Mouse (Mus musculus): ENCODE results near the gene Eif4g3. TPM values are rescaled to one million over a fixed set of nuclear protein-coding genes. Genes with fewer than 3 reads are reported as not detected.
"Not testable (repeated sequence)": the region's sequence is repeated elsewhere in the genome, so short reads cannot be mapped to it uniquely, and the experiment has no call there.

Eif4g3 gene
- polyA plus RNA-seq, 1 experiment from 2014 or later, result 41.9 TPM

DNA sequence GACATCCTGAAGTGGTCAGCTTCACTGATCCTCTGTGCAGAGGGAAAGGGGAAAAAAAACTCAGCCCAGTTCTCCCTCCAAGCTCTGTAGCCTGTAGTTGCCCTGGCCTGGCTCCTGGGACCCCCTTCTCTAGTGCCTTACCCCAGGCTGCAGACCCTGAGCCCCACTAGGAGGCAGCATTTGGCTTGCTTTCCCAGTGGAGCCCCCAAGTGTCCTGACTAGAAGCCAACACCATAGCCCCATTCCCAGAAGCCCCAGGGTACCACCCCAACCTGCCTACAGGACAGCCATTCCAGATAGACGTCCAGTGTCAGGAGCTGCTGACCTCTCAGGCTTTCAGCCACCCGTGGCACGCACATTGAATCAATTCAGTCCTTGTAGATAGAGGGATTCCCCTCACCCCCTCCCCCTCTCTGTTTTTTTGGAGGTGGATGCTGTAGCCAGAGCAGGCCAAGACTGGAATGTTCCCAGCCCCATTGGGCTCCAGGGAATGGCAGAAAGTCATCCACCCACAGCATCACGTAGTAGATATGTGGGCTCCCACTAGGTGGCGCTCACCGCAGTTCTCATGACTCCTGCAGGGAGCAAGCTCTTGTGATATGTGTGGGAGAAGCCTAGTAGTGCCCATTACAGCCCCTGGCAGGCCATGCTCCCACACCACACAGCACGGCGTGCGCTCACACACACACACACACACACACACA, 28.8 kb upstream of the Eif4g3 start:
- Histone ChIP-seq H3K4me1 (no peaks in the 10 kb centered on the region), H3K27me3 (replicated peaks; ENCODE audit: low read depth, poor library complexity, severe bottlenecking) (no peaks in the 10 kb centered on the region), H3K9me3 (peaks cover 8% of the 10 kb centered on the region; the same call in 1 of the 2 replicates), H3K4me3 (no peak overlapping the region), H3K27ac (replicated peaks) (no peak overlapping the region), H3K36me3 (replicated peaks) (peaks cover 62% of the 10 kb centered on the region)
- 61% methylated on average over 9 of the region's 9 CpGs for WGBS
- peak; percentile 80 for DNase-seq (ENCODE audit: low spot score)

DNA sequence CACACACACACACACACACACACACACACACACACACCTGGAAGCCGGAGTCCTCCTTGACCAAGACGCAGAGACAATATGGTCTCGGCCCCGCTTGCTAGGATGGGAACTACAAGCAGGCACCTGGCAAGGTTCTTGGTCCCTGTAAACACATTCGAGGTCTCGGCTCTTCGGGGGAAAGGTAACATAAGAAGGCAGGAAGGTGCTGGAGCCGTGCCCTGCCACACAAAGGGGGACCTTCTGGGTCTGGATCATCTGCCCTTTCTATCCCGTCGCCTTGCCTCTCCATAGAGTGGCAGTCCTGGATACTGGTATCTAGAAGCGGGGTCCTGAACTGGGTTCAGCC, 28.3 kb upstream of the Eif4g3 start:
- H3K4me3 ChIP-seq, result no peak overlapping the region
- no peaks in the 10 kb centered on the region for H3K4me1 ChIP-seq
- H3K27ac ChIP-seq (replicated peaks), result no peak overlapping the region
- peaks cover 3% of the 10 kb centered on the region; the same call in 1 of the 2 replicates for H3K9me3 ChIP-seq
- no peaks in the 10 kb centered on the region for H3K27me3 ChIP-seq (replicated peaks; ENCODE audit: low read depth, poor library complexity, severe bottlenecking)
- H3K36me3 ChIP-seq (replicated peaks), result peaks cover 56% of the 10 kb centered on the region
- WGBS, result 92% methylated on average over 11 of the region's 11 CpGs
- no peak for DNase-seq (ENCODE audit: low spot score)

DNA sequence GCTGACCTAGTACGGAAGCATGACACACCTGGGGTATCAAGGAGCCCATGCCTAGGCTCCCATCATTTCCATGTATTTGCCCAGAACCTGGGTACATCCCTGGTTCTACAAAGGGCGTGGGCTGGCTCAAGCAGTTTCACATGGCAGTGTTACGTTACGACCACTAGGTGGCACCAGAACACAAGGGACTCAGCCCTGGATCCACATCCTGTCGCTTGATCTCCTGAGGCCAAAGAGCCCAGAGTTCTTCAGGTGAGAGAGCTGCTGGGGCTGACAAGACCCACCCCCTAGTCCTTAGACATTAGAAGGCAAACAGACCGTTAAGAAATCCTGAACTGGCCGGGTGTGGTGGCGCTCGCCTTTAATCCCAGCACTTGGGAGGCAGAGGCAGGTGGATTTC, 24.6 kb upstream of the Eif4g3 start:
- Histone ChIP-seq H3K27me3 (replicated peaks; ENCODE audit: low read depth, poor library complexity, severe bottlenecking) (no peaks in the 10 kb centered on the region), H3K27ac (replicated peaks) (no peak overlapping the region), H3K4me3 (no peak overlapping the region), H3K4me1 (no peaks in the 10 kb centered on the region), H3K9me3 (no peaks in the 10 kb centered on the region), H3K36me3 (replicated peaks) (peaks cover 20% of the 10 kb centered on the region)
- WGBS, result 11% methylated on average over 9 of the region's 9 CpGs
- peak; percentile 78 for DNase-seq (ENCODE audit: low spot score)

DNA sequence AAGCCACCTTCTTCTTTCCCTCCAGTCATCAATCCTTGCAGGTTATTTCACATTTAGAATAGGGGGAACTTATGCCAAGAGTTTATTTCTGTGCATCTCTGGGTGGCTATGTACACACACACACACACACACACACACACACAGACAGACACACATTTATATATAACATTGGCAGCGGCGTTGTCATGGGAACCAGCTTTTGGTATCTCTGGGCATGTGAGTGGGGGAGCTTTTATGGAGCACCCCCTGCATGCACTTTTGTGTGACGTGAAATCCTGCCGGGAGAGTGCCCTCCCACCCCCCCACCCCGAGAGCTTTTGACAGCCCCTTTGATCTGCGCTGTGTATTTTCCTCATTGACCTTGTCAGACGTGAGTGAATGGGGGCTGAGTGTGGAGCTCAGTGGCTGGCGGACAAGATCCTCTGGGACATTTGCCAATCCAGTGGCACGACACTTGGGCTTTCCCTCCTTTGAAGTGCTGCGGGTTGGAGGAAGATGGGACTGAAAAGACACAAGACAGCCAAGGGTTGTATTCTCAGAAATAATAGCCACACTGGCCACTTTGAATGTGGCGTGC, 22.1 kb upstream of the Eif4g3 start:
- not testable (repeated sequence) for H3K4me3 ChIP-seq; H3K36me3 ChIP-seq (replicated peaks); H3K27me3 ChIP-seq (replicated peaks; ENCODE audit: low read depth, poor library complexity, severe bottlenecking); H3K9me3 ChIP-seq; H3K27ac ChIP-seq (replicated peaks); DNase-seq (ENCODE audit: low spot score); H3K4me1 ChIP-seq
- WGBS, result no CpG with 5 or more reads among the region's 11 CpGs

DNA sequence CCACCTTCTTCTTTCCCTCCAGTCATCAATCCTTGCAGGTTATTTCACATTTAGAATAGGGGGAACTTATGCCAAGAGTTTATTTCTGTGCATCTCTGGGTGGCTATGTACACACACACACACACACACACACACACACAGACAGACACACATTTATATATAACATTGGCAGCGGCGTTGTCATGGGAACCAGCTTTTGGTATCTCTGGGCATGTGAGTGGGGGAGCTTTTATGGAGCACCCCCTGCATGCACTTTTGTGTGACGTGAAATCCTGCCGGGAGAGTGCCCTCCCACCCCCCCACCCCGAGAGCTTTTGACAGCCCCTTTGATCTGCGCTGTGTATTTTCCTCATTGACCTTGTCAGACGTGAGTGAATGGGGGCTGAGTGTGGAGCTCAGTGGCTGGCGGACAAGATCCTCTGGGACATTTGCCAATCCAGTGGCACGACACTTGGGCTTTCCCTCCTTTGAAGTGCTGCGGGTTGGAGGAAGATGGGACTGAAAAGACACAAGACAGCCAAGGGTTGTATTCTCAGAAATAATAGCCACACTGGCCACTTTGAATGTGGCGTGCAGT, 17.9 kb upstream of the Eif4g3 start:
- DNase-seq (ENCODE audit: low spot score); H3K4me1 ChIP-seq; H3K4me3 ChIP-seq; H3K9me3 ChIP-seq; H3K27ac ChIP-seq (replicated peaks); H3K36me3 ChIP-seq (replicated peaks); H3K27me3 ChIP-seq (replicated peaks; ENCODE audit: low read depth, poor library complexity, severe bottlenecking): not testable (repeated sequence)
- WGBS, result no CpG with 5 or more reads among the region's 11 CpGs

DNA sequence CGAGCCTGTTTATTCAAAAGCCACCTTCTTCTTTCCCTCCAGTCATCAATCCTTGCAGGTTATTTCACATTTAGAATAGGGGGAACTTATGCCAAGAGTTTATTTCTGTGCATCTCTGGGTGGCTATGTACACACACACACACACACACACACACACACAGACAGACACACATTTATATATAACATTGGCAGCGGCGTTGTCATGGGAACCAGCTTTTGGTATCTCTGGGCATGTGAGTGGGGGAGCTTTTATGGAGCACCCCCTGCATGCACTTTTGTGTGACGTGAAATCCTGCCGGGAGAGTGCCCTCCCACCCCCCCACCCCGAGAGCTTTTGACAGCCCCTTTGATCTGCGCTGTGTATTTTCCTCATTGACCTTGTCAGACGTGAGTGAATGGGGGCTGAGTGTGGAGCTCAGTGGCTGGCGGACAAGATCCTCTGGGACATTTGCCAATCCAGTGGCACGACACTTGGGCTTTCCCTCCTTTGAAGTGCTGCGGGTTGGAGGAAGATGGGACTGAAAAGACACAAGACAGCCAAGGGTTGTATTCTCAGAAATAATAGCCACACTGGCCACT, 13.7 kb upstream of the Eif4g3 start:
- not testable (repeated sequence) for H3K36me3 ChIP-seq (replicated peaks); H3K9me3 ChIP-seq; H3K4me1 ChIP-seq; H3K27ac ChIP-seq (replicated peaks); H3K27me3 ChIP-seq (replicated peaks; ENCODE audit: low read depth, poor library complexity, severe bottlenecking); H3K4me3 ChIP-seq; DNase-seq (ENCODE audit: low spot score)
- no CpG with 5 or more reads among the region's 11 CpGs for WGBS

DNA sequence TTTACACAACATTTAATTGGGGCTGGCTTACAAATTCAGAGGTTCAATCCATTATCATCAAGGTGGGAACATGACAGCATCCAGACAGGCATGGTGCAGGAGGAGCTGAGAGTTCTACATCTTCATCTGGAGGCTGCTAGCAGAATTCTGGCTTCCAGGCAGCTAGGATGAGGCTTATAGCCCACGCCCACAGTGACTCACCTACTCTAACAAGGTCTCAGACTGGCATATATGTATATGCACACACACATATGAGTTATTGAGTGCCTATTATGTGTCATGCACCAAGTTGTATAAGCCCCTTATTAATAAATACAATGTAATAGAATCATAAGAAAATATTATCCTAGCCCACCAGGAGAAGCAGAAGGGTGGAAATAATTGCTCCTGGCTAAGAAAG, 10.0 kb upstream of the Eif4g3 start:
- Histone ChIP-seq H3K4me3 (no peak overlapping the region), H3K27ac (replicated peaks) (no peak overlapping the region), H3K36me3 (replicated peaks) (no peaks in the 10 kb centered on the region), H3K9me3 (no peaks in the 10 kb centered on the region), H3K27me3 (replicated peaks; ENCODE audit: low read depth, poor library complexity, severe bottlenecking) (no peaks in the 10 kb centered on the region), H3K4me1 (peaks cover 5% of the 10 kb centered on the region)
- no peak for DNase-seq (ENCODE audit: low spot score)
- WGBS, result 75% methylated on average over 1 of the region's 1 CpGs

DNA sequence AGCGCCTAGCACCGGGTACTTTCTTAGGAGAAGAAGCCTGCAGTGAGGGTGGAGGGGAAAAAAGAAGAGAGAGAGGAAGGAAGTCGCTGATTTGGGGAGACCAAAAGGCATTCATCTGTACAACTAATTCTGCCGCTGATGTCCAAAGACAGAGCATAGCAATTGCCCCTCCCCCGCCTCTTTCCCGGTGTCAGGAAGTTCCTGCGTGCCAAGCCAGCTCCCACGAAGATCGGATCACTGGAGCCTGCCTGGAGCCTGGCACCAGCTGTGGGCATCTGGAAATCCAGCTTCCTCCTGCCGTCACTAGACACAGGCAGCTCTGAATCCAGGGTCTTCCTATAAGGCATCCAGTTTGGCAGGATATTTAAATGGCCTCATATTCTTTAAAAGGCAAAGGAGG, 8.6 kb upstream of the Eif4g3 start:
- Histone ChIP-seq H3K36me3 (replicated peaks) (no peaks in the 10 kb centered on the region), H3K9me3 (no peaks in the 10 kb centered on the region), H3K4me3 (no peak overlapping the region), H3K27ac (replicated peaks) (no peak overlapping the region), H3K27me3 (replicated peaks; ENCODE audit: low read depth, poor library complexity, severe bottlenecking) (0 out of 2 replicates have a peak, but pooled peaks cover 4% of the 10 kb centered on the region), H3K4me1 (peaks cover 5% of the 10 kb centered on the region)
- 44% methylated on average over 10 of the region's 10 CpGs for WGBS
- DNase-seq (ENCODE audit: low spot score), result peak; percentile 49

DNA sequence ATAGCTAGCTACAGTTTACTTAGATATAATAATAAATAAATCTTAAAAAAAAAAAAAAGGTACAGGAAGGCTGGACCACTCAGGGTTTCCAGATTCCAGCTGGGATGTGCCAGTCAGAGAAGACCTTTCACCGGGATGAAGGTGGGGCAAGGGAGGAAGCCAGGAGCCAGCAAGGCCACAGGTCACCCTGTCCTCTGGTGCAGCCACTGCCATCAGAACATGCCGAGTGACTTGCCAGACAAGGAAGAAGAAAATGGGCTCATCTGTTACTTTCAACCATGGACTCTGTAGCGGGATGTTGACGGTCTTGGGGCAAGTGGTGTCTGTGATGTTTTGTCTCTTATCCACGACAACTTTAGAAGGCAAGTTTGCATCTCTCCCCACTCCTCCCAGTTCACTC, 8.1 kb upstream of the Eif4g3 start:
- H3K4me1 ChIP-seq, result peaks cover 5% of the 10 kb centered on the region
- 0 out of 2 replicates have a peak, but pooled peaks cover 6% of the 10 kb centered on the region for H3K27me3 ChIP-seq (replicated peaks; ENCODE audit: low read depth, poor library complexity, severe bottlenecking)
- H3K36me3 ChIP-seq (replicated peaks), result no peaks in the 10 kb centered on the region
- no peaks in the 10 kb centered on the region for H3K9me3 ChIP-seq
- WGBS, result 73% methylated on average over 5 of the region's 5 CpGs
- DNase-seq (ENCODE audit: low spot score), result no peak
- H3K4me3 ChIP-seq, result no peak overlapping the region
- H3K27ac ChIP-seq (replicated peaks), result no peak overlapping the region

DNA sequence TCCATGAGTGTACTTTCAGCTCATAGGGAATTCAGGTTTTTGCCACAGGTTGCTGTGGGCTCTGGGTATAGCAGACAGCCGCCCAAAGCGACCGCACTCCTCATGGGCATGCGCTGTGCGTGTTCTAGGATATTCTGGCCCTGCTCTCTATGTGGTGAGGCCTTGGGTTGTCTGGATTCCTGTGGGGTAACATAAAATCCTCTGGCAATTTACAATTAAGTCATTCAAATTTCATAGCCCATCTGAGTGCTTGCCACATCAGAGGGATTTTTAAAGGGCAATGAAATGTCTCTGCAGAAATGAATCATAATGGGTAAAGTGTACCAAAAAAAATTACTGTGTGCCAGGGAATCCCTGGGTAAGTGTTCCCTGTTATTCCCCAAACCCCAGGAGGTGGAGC, 3.4 kb upstream of the Eif4g3 start:
- Histone ChIP-seq H3K9me3 (no peaks in the 10 kb centered on the region), H3K36me3 (replicated peaks) (0 out of 2 replicates have a peak, but pooled peaks cover 2% of the 10 kb centered on the region), H3K4me3 (no peak overlapping the region), H3K4me1 (peaks cover 15% of the 10 kb centered on the region), H3K27me3 (replicated peaks; ENCODE audit: low read depth, poor library complexity, severe bottlenecking) (peaks cover 34% of the 10 kb centered on the region), H3K27ac (replicated peaks) (no peak overlapping the region)
- DNase-seq (ENCODE audit: low spot score), result no peak
- 84% methylated on average over 5 of the region's 5 CpGs for WGBS

DNA sequence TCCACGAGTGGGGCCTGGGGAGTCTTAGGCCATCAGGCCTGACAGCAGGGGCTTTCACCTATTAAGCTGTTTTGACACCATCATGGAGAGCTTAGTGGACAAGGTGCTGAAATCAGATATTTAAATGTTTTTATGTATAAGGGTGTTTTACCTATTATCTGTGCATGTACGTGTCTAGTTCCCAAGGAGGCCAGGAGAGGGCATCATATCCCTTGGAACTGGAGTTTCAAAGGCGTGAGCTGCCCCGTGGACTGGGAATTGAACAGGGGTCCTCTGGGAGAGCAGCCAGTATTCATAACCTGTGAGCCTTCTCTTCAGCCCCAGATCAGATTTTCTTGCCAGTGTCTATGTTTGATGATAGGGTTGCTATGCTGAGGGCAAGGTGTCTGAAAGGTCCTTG, 2.4 kb upstream of the Eif4g3 start:
- H3K36me3 ChIP-seq (replicated peaks), result peaks cover 10% of the 10 kb centered on the region
- H3K27ac ChIP-seq (replicated peaks), result no peak overlapping the region
- H3K9me3 ChIP-seq, result no peaks in the 10 kb centered on the region
- no peak overlapping the region for H3K4me3 ChIP-seq
- no peak for DNase-seq (ENCODE audit: low spot score)
- peaks cover 34% of the 10 kb centered on the region for H3K27me3 ChIP-seq (replicated peaks; ENCODE audit: low read depth, poor library complexity, severe bottlenecking)
- WGBS, result 79% methylated on average over 4 of the region's 4 CpGs
- H3K4me1 ChIP-seq, result peaks cover 24% of the 10 kb centered on the region

DNA sequence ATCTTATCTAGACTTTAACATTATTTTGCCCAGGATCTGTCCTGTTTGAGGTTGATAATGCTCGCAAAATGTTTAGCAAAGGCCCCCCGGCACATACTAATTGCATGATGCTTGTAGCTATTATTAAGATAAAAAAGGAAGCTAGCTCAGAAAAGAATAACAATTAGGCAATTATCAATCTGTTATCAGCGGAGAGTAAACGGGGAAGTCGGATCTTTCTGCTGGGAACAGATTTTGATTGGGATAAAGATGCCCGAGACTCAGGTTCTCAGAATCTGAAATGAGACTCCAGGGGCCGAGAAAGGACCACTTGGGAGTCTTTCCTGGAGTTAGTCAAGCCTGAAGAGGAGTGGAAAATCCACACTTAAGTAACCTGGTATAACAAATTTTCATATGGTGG, 1.6 kb upstream of the Eif4g3 start:
- WGBS, result 63% methylated on average over 7 of the region's 7 CpGs
- Histone ChIP-seq H3K27me3 (replicated peaks; ENCODE audit: low read depth, poor library complexity, severe bottlenecking) (peaks cover 34% of the 10 kb centered on the region), H3K4me3 (no peak overlapping the region), H3K27ac (replicated peaks) (no peak overlapping the region), H3K36me3 (replicated peaks) (peaks cover 19% of the 10 kb centered on the region), H3K4me1 (peaks cover 32% of the 10 kb centered on the region), H3K9me3 (no peaks in the 10 kb centered on the region)
- DNase-seq (ENCODE audit: low spot score), result no peak

DNA sequence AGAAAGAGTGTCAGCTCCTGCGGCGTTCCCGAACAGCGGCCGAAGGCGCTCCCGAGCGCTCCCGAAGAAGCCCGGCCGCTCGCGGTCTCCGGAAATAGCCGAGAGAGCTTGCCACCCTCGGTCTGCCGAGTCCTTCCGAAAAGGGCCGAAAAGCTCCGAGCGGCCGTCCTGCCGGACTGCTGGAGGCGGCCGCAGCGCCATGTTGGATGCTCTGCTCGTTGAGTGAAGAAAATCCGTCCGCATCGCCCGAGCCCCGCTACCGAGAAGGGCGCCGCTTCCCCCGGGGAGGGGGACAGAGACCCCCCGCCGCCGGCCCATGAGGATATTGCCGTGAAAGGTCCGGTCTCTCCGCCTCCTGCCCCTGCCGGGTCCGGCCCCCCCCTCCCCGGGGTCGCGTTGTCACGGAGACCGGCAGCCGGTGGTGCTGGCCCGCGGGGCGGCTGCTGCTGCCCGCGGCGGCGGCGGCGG, 503 bp downstream of the Eif4g3 start:
- H3K4me1 ChIP-seq, result peaks cover 36% of the 10 kb centered on the region
- under 1% methylated on average over 53 of the region's 59 CpGs for WGBS
- peak; percentile 99 for DNase-seq (ENCODE audit: low spot score)

More for the DNA sequence above, 503 bp downstream of the Eif4g3 start:
- peaks cover 34% of the 10 kb centered on the region for H3K27me3 ChIP-seq (replicated peaks; ENCODE audit: low read depth, poor library complexity, severe bottlenecking)
- no peaks in the 10 kb centered on the region for H3K9me3 ChIP-seq
- peak overlapping the region; percentile 99 for H3K27ac ChIP-seq (replicated peaks)
- peak overlapping the region; percentile 100 for H3K4me3 ChIP-seq
- peaks cover 37% of the 10 kb centered on the region for H3K36me3 ChIP-seq (replicated peaks)

All from embryonic facial prominence, embryonic 10.5 days (tissue).